Mouse (Mus musculus) frontal cortex, postnatal 14 days (tissue): ENCODE data around the gene Cbx7.

Source experiments
- DNase-seq, 2 experiments: peaks; one replicate each; pipeline ENCODE4 v3.0.0; 2022; ENCODE audit warnings: low spot score in 2 of 2

Gene Cbx7

DNA sequence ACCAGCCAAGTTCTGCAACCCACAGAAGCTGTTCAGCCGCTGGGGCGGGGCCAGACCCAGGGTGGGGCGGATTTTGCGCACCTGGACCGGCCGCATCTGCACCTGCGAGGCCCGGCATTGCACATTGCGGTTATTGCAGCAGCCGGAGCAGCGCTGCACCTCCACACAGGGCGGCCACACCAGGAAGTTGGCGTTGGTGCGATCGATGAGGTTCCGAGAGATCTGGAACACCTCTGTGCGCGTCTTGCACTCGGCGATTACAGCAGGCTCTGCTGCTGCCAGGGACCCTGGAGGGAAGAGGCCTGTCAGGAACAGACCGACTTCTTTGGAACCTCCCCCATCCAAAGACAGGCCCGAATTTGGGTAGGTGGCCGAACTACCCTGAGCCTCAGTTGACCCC is 30.7 kb upstream of the Cbx7 start:
- DNase-seq: no peak

DNA sequence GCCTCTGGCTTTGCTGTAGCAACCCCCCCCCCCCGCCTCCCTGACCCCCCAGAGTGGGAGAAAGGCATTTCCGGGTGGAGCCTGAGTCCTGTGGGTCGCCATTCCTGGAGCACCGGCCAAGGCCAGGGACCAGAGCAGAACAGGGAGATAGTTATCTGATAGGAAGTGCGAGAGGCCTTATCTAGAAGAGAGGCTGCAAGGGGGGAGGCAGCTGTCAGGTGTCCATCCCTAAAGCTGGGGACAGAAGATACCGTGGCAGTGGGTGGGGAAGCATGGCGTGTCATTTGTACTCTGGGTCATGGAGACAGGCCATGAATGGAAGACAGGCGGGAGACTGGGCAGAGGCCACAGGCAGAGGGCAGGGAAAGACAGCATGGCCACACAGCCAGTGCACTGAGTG is 29.8 kb upstream of the Cbx7 start:
- no peak for DNase-seq

DNA sequence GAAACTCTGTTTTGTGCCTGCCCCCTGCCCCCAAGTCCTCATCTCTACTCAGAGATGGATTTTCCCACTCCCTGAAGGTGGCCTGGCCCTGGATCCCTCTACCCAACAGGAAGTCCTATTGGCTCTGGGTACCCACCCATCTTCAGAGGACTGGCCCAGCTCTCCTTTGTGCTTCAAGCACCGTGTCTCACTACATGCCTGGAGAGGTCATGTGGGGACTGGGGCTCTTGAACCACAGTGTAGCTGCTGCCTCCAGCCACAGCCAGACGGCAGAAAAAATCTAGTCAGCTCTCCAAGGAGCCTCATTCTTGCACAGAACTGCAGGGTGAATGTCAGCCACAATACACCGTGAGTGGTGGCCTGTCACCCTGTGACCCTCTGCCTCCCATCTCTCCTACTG is 27.1 kb upstream of the Cbx7 start:
- DNase-seq: no peak

DNA sequence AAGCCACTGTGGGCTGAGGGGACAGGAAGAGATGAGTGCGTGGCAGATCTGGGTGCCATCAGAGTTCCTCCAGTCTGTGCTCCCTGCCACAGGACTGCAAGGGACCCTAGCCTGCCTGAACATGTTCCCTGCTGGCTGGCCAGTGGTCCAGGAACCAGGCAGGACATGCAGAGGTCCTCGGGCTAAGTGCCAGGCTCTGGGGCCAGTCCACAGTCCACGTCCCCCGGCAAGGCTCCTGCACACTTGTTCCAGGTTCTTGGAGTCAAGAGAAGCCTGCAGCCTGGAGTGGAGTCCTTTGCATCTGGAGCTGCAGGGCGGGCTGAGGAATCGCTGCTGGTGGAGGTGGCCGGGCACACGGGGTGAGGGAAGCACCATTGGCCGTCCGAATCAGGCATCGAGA is 25.9 kb upstream of the Cbx7 start:
- no peak for DNase-seq

DNA sequence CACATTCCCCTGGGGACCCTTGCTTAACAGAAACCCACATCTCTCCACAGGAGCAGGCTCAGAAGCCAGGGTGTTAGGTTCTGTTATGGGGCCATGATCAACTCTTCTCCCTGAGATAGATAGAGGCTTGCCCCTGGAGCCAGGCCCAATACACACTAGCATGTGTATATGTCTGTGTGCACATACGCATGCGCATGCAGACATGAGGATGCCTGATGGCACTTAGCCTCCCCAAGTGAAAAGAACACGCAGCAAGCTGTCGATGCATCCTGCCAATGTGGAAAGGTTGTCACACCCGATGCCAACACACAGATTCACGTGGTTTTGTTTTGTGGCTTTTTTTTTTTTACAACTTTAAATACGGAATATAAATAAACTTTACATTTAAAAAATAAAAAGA is 24.6 kb upstream of the Cbx7 start:
- no peak for DNase-seq

DNA sequence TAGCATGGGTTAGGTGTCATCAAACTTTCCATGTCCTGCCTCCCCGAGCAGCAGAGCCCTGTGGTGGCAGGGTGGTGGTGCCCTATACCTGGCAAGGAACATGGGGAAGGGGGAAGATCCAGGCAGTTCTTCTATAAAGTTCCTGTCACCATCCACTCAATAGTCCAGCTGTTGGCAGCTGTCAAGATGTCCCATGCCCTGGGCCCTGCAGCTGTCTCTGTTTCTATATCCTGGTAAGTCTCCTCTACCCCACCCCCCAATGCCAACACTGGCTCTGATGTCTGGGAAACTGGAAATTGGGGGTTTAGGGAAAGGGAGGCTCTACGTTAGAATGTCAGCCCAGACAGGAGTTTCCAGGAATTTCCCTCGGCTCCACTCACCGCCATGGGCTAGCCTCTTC is 23.6 kb upstream of the Cbx7 start:
- no peak for DNase-seq

DNA sequence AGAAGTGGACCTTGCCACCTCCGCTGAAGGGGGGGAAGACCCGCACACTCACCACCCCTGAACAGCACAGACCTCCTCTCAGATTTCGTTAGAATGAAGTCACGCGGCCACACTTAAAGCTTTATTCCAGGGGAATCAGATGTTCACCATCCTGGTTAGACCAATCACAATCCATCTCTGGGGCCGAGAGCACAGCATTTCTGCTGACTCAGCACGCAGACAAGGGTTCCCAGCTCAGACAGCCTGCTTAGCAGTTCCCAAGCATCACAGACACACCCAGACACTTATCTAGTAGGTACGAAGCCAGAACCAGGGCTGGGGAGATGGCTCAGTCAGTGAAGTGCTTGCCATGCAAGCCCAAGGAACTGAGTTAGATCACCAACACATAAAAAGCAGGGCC is 15.3 kb upstream of the Cbx7 start:
- no peak for DNase-seq

DNA sequence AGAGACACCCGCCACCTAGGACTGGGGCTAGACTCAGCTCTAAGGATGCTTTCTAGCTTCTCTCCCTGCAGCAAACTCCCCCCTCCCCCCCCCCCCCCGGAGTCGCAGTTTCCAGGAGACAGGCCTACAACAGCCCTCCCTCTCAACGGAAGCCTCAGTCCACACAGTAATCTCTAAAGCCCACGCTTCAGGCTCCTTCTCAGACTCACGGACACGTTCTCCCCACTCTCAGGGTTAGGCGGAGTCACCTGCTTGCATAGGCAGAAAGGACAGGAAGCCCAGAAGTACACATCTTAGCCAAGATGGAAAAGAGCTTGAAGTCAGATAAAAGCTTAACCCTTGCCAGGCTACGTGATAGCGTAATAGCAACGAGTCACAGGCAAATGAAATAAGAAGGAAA is 14.6 kb upstream of the Cbx7 start:
- DNase-seq: no peak

DNA sequence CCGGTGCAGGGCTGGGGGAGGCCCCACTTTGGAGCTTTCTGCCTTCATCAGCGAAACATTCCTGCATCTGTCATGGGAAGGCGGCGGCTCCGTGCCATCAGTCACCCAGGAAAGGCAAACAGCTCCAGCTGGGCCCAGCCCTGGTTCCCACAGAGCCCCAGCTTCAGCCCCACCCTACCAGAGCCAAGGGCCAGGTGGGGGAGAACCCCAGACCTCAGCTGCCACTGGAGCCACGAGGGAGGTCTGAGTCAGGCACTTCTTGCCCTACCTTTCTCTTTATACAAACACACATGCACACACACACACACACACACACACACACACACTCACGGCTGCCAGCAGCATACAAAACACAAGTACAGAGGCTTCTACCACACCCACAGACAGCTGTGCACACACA is 13.2 kb upstream of the Cbx7 start:
- DNase-seq: no peak

DNA sequence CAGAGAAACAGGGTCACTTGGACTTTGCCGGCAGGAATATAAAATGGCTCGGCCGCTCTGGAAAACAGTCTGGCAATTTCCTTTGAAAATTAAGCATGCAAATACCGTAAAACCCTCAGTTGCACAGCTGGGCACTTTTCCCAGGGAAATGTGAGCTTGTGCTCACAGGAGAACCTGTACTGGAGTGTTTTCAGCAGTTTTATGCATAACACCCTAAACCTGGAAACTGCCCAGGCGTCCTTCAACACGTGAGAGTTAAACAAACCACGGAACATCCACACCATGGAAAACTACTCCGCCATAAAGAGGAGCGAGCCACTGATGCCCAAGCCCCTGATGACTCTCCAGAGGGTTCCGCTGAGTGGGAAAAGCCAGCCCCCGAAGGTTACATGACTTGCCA is 9.8 kb upstream of the Cbx7 start:
- no peak for DNase-seq

DNA sequence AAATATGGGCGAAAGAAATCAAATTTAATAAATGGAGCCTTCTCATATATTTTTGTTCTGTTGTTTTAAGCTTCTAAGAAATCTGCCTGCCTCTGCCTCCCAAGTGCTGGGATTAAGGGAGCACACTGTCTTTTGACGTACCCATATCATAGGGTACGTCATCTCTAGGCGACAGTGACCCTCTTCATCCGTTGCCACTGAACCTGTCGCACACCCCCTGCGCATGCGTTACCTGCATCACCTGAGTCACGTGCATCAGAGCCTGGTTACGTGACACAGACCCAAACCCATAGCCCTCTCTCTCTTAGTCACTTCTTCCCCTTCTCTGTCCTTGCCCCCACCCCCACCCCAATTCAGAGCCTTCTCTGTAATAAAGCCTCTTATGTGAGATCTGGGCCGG is 1.3 kb upstream of the Cbx7 start:
- DNase-seq: no peak

DNA sequence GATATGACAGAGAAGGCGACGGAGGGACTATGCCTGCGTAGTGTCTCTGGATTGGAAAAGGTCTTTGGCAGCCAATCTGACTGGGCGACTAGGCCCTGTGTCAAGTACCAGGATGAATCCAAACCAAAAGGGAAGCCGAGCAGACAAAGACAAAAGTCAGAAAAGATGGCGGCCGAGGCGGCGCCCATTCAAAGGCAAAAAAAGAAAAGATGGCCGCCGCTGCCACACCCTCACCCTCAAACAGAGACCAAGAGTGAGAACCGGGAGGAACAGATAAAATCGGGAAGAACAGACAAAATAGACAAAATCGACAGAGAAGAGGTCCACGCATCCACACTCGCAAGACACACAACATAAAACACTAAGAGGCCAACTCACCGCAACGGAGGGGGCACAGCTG is 428 bp downstream of the Cbx7 start:
- DNase-seq: no peak

DNA sequence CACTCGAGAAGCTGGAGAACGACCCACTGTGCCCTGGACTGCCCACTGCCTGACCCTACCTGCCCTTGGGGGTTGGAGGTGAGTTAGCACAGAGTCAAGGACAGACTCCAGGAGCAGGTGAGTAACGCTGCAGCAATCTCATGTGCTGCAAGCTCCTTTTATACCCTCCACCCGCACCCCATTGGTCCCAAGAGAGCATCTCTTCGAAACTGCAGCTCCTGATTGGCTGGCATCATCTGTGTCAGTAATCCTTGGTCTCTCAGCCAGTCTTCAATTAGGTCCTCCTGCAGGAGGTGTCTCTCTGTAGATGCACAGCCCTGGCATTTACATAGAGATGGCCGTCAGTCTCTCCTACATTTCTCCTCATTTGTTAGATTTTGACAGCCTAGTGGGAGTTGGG is 3.6 kb downstream of the Cbx7 start:
- DNase-seq: no peak

DNA sequence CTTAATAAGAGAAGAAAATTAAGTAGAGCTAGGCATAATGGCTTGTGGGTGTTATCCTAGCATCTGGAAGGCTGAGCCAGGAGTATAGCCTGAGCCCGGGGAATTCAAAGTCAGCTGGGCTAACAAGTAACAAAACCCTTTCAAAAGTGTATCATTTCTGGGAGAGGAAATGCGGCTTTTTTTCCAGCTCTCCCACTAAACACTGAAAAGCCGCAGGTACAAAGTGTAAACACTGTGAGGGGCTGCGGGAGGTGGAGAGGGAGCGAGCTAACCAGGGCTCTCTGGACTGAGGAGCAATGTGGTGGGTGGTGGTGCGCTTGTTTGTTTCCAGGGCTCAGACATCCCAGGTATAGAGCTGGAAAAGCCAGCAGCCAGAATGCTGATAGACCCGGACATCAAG is 6.5 kb downstream of the Cbx7 start:
- no peak for DNase-seq

DNA sequence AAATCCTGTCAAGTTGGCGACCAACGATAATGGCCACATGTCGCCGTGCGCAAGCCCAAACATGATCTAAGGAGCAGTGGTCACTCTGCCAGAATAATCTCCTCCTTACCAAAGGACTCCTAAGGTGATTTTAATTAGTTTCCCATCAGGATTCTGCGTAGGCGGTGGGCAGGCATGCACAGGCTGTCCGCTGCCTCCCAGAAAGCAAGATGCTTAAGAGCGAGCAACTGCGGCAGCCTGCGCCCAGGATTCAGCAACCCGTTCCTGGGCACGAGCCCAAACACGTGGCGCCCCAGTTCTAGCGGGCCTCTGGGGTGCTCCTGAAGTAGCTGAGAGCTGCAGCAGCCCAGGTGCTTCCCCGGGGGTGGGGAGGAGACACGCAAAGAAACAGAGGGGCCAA is 8.3 kb downstream of the Cbx7 start:
- no peak for DNase-seq

DNA sequence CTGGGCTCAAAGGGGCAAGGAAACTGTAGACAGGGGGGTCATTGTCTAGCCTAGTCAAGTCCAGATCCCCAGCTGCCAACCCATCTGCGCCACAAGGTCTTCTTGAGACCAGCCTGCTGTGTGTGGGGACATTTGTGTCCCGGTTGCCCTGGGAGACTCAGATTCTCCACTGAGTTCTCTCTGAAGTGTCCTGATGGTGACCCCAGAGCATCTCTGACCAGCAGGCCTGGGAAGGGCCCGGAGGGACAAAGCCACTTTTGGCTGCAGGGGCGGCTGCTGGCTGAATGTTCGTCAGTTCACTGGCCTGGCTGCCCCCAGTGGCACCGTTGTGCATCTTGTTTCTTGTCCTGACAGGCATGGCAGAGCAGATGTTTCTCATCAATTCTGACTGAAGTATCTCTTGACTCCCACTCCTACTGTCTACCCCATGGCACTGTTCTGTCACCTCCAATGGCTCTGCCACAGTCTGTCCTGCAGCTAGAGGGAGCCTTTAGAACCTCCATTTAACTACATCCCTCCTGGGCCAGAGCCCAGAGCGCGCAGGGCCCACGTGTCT is 9.5 kb downstream of the Cbx7 start:
- DNase-seq: no peak

DNA sequence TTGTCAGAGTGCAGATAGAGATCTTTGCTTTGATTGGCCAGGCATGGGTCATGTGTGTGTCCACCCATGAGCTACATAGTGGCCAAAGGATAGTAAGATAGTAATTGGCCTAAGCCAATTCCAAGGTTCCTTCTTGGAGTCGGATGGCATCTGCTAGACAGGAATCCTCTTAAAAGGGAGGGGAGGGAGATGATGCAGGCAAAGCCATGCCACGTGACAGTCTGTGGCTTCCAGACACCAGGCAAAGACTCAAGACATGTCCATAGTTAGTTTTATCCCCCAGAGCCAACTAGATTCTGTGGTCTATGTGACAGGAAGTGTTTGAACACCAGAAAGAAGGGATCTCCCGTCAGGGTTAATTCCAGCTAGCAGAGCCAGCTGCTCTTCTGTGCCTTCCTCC is 12.5 kb downstream of the Cbx7 start:
- DNase-seq: no peak

DNA sequence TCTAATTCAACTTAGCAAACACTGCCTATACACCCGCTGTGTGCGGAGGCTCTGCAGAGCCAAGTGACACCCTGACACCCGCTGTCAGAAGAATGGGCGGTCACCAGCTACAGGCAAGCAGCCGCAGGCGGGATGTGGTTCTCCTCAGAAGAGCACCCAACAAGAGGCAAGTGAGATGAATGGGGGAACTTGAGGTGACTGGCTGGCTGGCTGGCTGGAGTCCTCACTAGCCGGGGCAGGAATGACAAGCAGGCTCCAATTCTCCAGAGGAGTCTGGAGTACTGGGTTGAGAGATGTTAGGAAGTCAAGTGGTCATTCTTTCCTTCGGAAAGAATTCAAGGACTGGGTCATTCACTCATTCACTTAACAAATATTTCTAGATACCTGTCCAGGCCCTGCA is 14.4 kb downstream of the Cbx7 start:
- DNase-seq: no peak

DNA sequence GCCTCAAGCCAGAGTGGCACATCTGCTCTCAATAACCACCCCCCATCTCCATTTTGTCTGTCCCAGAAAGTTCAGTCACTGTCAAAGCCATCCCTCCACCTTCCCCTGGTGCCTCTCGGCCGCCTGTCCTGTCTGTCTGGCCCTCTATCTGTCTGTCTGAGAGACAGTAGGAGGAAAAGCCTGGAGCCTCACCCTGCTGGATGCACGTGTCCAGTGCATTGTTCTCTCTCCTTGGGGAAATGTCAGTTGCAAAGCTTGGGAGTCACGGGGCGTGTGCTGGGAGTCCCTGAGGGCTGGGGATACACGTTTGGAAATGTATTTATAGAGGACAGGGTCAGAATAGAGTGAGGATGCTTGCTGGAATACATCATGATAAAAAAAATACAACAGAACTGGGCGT is 17.4 kb downstream of the Cbx7 start:
- no peak for DNase-seq

DNA sequence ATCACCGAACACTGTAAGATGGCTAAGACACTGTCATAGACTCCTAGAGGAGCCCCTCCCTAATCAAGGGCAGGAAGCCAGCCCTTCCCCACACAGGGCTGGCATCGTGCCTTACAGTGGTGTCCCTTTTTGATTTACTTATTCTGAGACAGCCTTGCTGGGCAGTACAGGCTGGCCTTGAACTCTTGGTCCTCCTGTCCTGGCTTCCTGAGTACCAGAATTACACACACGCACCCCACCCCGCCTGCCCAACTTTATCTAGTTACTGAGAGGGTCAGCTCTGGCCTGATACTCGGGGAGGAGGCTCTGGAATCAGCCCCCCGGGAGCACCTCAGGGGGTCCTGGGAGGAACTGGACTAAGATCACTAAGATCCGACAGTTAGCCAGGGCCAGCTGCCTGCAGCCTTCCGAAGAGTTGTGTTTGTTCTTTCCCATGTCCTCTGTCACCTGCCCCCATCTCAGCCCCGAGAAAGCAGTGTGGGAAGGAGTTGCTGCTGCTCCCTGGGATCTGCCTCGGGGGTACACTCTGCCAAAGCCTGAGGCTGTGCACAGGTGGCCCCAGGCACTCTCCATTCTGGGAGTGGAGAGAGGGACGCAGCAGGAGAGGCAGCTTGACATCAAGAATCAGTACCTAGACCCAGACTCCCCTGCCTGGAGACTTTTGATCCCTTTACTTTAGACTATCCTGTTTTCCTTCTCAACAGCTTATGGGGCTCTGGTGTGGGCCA is 18.3 kb downstream of the Cbx7 start:
- no peak for DNase-seq

DNA sequence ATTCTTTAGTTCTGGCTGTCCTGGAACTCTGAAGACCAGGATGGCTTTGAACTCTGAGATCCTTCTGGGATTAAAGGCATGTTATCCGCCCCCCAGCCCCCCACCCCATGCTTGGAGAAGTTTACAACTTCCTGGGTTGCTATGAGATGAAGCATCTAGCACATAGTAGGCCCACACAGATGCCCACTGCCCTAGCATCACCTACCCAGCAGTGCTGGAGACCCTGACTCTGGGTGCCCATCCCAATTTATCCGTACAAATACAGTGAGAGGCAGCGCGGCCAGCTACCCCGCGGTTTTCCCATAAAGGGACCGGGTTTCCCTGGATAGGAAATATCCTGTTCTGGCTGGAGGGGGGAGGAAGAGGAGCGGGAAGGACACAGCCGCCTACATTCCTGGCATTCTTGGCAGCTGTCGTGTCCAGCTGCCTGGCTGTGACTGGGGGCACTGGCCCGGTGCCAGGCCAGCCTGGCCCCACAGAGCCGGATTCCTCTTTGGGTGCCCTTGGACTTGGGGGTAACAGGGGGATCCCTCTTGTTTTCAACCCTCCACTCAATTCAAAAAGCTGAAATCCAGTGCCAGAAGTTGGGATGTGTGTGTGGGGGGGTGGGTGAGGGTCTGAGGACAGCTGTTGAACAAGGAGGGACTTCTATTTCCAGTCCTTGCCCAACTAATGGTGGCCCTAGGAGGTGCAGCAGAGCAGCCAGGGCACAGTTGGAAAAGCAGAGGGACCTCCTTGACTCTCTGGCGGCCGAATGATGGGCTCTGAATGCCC is 19.0 kb downstream of the Cbx7 start:
- no peak for DNase-seq

DNA sequence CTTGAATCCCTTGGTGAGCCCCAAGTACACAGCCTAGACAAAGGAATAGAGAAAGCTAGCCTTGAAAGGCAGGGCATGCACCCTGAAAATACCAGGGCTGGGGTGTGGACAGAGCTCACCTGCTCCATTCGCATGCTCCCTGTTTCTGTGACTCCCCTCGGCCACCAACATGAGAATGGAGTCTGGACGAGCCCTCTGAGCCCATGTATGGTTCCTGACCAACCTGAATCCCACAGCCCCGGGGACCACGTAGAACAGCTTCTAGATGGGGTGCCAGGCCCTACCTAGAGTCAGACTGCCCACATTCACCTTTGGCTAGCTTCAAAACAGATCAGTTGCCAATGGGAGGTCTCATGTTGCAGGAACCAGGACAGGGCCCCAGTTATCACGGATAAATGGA is 19.7 kb downstream of the Cbx7 start:
- no peak for DNase-seq

DNA sequence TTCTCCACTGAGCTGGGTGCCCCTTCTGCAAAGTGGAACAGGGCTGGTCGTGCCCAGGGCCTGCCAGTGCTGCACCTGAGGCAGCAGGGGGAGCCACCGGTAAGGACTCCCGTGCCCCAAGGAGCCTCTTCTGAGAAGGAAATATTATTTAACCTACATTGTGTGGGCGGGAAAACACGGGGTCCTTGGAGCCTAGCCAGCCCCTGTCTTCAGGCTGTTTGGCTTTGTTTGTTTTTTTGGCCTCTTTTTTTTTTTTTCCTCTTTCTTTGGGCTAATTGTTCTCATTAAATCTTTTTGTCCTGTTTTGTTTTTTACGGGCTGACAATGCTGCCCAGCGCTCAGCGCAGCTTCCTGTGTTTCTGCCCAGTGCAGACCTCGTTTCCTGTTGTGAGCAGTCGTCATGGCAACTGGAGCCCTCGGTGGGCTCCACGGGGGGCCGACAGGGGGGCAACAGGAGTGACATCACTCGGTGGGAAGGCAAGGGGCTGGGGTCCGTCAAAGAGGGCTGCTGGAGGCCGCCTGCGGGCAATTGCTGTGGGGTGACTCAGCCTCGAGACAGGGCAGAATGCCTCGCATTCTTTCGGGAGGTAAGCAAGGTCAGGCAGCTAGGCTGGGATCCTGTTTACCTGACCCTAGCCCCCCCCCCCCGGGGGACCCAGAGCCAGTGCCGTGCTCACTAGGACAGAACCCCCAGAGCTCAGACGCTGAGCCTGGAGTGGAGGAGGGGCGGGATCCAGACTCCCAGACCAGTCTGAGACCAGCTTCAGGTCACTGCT is 20.5 kb downstream of the Cbx7 start:
- no peak for DNase-seq
